Mouse (Mus musculus) spleen, adult 2 months (tissue): Measurements from ENCODE around the gene Ctsk. TPM values are rescaled to one million over a fixed set of nuclear protein-coding genes. Genes with fewer than 3 reads are reported as not detected.
A peak's percentile ranks its signal among the peaks of the same experiment; 100 is the strongest.
"Not testable (repeated sequence)": the region's sequence is repeated elsewhere in the genome, so short reads cannot be mapped to it uniquely, and the experiment has no call there.

ENCODE experiments used
- DNase-seq, 2 experiments: peaks; one replicate each; pipeline versions ENCODE4 v3.0.0 to v3.0.0-alpha.2; 2012 to 2021; ENCODE audit warnings: low spot score in 2 of 2, low read depth in 1 of 2
- H3K27ac ChIP-seq: fragments of 200-500 bp; 2 replicates; pipeline ENCODE4 v1.5.1; 2012; ENCODE audit warnings: low read length, inconsistent platforms; ENCODE audit not compliant: insufficient read depth
- H3K27me3 ChIP-seq: fragments of 200-500 bp; 2 replicates; pipeline ENCODE4 v1.6.1; 2012; ENCODE audit warnings: mild to moderate bottlenecking, moderate library complexity, low read length, inconsistent platforms; ENCODE audit not compliant: control insufficient read depth, insufficient read depth
- H3K36me3 ChIP-seq: fragments of 200-500 bp; 2 replicates; pipeline ENCODE4 v1.6.1; 2012; ENCODE audit warnings: mild to moderate bottlenecking, low read length, inconsistent platforms; ENCODE audit not compliant: control insufficient read depth, insufficient read depth
- H3K4me1 ChIP-seq: fragments of 200-500 bp; 2 replicates; pipeline ENCODE4 v1.6.1; 2011; ENCODE audit warnings: inconsistent platforms; ENCODE audit not compliant: control insufficient read depth, insufficient read depth, insufficient read length
- H3K4me3 ChIP-seq: fragments of 200-500 bp; 2 replicates; pipeline ENCODE4 v1.5.1; 2011; ENCODE audit warnings: mild to moderate bottlenecking, inconsistent platforms; ENCODE audit not compliant: insufficient read depth, insufficient read length; ENCODE audit errors: extremely low read depth
- CTCF ChIP-seq: fragments of 200-500 bp; IDR thresholded peaks from 2 replicates; pipeline ENCODE4 v1.5.1; 2011; ENCODE audit warnings: mild to moderate bottlenecking, inconsistent platforms; ENCODE audit not compliant: insufficient read depth, insufficient read length, insufficient replicate concordance; ENCODE audit errors: extremely low read depth
- POLR2A ChIP-seq: fragments of 200-500 bp; IDR thresholded peaks from 2 replicates; pipeline ENCODE4 v1.6.1; 2011; ENCODE audit warnings: low read depth, low read length, inconsistent platforms
- WGBS: fragments of 180-500 bp; shearing (Covaris S2); methylation state at CpG from one replicate; pipeline ENCODE4 v1.1.7; 2018; 5-methylcytosine and 5-hydroxymethylcytosine counted together
- polyA plus RNA-seq: library from polyadenylated mRNA; depleted of rRNA; stranded (reverse); fragments of >200 nt; gene quantifications from 2 replicates; pipeline ENCODE4 v1.2.3, GENCODE M21; 2012

Gene Ctsk
- polyA plus RNA-seq, 1 experiment: 1.3 TPM

GRCm38 (mm10) chr3:95531025-95531424, 32.0 kb downstream of the Ctsk start:
- peaks cover 5% of the 10 kb centered on the region; the same call in 1 of the 2 replicates for H3K4me1 ChIP-seq
- H3K27ac ChIP-seq: no peak overlapping the region
- H3K36me3 ChIP-seq: peaks cover 18% of the 10 kb centered on the region
- no peak overlapping the region for H3K4me3 ChIP-seq
- no peak for DNase-seq
- H3K27me3 ChIP-seq: no peaks in the 10 kb centered on the region
- TF ChIP-seq POLR2A: no peak
- TF ChIP-seq CTCF: no peak
- 97% methylated on average over 1 of the region's 1 CpGs for whole genome bisulfite sequencing

- WGBS: 91% methylated on average over 5 of the region's 5 CpGs
- H3K4me3 ChIP-seq: no peak overlapping the region
- peaks cover 5% of the 10 kb centered on the region; the same call in 1 of the 2 replicates for H3K4me1 ChIP-seq
- DNase-seq: no peak
- H3K36me3 ChIP-seq: peaks cover 26% of the 10 kb centered on the region
- TF ChIP-seq POLR2A (no peak), CTCF (no peak)
- H3K27me3 ChIP-seq: no peaks in the 10 kb centered on the region
- no peak overlapping the region for H3K27ac ChIP-seq
These were observed 34.3 kb downstream of the Ctsk start for GRCm38 (mm10) chr3:95533364-95533763.

- Histone ChIP-seq H3K4me1 (peaks cover 2% of the 10 kb centered on the region; the same call in 1 of the 2 replicates), H3K27ac (no peak overlapping the region), H3K4me3 (no peak overlapping the region), H3K27me3 (no peaks in the 10 kb centered on the region), H3K36me3 (peaks cover 36% of the 10 kb centered on the region)
- no peak for DNase-seq
- TF ChIP-seq CTCF: no peak
- no peak for TF ChIP-seq POLR2A
- WGBS: 100% methylated on average over 1 of the region's 1 CpGs
These were observed 35.9 kb downstream of the Ctsk start for GRCm38 (mm10) chr3:95534927-95535326.

- WGBS: 90% methylated on average over 10 of the region's 10 CpGs
- TF ChIP-seq POLR2A (no peak), CTCF (no peak)
- DNase-seq: no peak
- no peak overlapping the region for H3K27ac ChIP-seq
- H3K4me3 ChIP-seq: no peak overlapping the region
- peaks cover 37% of the 10 kb centered on the region for H3K36me3 ChIP-seq
- H3K27me3 ChIP-seq: no peaks in the 10 kb centered on the region
- H3K4me1 ChIP-seq: peaks cover 11% of the 10 kb centered on the region
These were observed 39.9 kb downstream of the Ctsk start for GRCm38 (mm10) chr3:95538936-95539335.

- WGBS: 92% methylated on average over 4 of the region's 4 CpGs
- DNase-seq: no peak
- peaks cover 11% of the 10 kb centered on the region for H3K4me1 ChIP-seq
- H3K36me3 ChIP-seq: peaks cover 40% of the 10 kb centered on the region
- TF ChIP-seq CTCF: no peak
- no peak for TF ChIP-seq POLR2A
- H3K27ac ChIP-seq: no peak overlapping the region
- no peak overlapping the region for H3K4me3 ChIP-seq
- H3K27me3 ChIP-seq: no peaks in the 10 kb centered on the region
These were observed 40.8 kb downstream of the Ctsk start for GRCm38 (mm10) chr3:95539837-95540236.

DNA sequence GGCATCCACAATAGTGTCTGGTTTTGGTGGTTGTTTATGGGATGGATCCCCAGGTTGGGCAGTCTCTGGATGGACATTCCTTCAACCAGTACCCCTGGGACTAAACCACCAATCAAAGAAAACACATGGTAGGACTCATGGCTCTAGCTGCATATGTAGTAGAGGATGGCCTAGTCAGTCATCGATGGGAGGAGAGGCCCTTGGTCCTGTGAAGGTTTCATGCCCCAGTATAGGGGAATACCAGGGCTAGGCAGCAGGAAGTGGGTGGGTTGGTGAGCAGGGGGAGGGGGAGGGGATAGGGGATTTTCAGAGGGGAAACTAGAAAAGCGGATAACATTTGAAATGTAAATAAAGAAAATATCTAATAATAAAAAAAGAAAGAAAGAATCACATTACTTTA, 42.1 kb downstream of the Ctsk start:
- not testable (repeated sequence) for H3K27me3 ChIP-seq, H3K4me3 ChIP-seq
- Histone ChIP-seq H3K36me3 (peaks cover 48% of the 10 kb centered on the region), H3K4me1 (peaks cover 11% of the 10 kb centered on the region), H3K27ac (peak overlapping the region; percentile 63)
- 10% methylated on average over 2 of the region's 2 CpGs for WGBS
- peak in 1 of 2 experiments; percentile 42 for DNase-seq

- DNase-seq: no peak
- Histone ChIP-seq H3K27me3 (no peaks in the 10 kb centered on the region), H3K36me3 (peaks cover 51% of the 10 kb centered on the region), H3K27ac (peak overlapping the region; percentile 57; the same call in 1 of the 2 replicates), H3K4me1 (peaks cover 11% of the 10 kb centered on the region), H3K4me3 (no peak overlapping the region)
- TF ChIP-seq CTCF (no peak), POLR2A (no peak)
These were observed 43.1 kb downstream of the Ctsk start for GRCm38 (mm10) chr3:95542171-95542570.
